Mouse (Mus musculus) embryonic fibroblast, embryonic 13.5 days (primary cell): ENCODE results near the gene Cdk5rap1.

Experiments
- CTCF ChIP-seq: IDR thresholded peaks from 2 replicates; pipeline ENCODE4 v1.5.1; 2011; ENCODE audit warnings: mild to moderate bottlenecking, control low read depth, low read length, moderate library complexity, borderline replicate concordance; ENCODE audit not compliant: insufficient read depth
- POLR2A ChIP-seq: IDR thresholded peaks from 2 replicates; pipeline ENCODE4 v1.6.1; 2011; ENCODE audit warnings: low read depth, mild to moderate bottlenecking, control low read depth, low read length, moderate library complexity

GRCm38 (mm10) chr2:154338161-154338560 lies 34.6 kb downstream of the Cdk5rap1 start:
- no peak for TF ChIP-seq POLR2A
- TF ChIP-seq CTCF: no peak
